Mouse (Mus musculus): ENCODE measurements around the gene Dennd6b.

- TF ChIP-seq CTCF (IDR thresholded peaks at IDR 0.05) (no peak), EP300 (IDR thresholded peaks at IDR 0.05) (no peak)
Measured at GRCm38 (mm10) chr15:89173906-89174214, 22.4 kb downstream of the Dennd6b start.

Measured in lung, postnatal 0 days (tissue).